Mouse (Mus musculus): ENCODE measurements around the gene Calcb. TPM values are rescaled to one million over a fixed set of nuclear protein-coding genes. Genes with fewer than 3 reads are reported as not detected.

The Calcb gene
- total RNA-seq (2014; rRNA removed) (not detected in 2 replicates), polyA plus RNA-seq (2015; fragmentation: Nextera tagmentation; extraction: Ambion mirVana) (not detected in 2 replicates)

DNA sequence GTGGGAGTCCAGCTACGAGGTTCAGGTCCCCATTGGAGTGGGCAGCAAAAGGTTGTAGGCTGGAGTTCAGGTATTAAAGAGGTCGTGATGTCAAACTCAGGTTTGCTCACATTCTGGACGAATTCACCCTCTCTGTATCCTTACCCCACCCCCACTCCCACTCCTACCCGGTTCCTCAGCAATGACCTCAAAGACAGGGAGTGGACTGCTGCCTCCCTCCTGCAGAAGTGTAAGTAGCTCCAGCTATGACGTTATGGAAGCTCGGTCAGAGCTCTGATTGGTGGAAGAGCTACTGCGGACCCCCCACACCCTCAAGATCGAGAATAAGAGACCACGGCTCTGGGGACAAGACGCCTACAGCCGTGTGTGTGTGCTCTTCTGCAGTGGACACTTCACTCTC, at the start of gene Calcb:
Gene Calcb, plus strand, starts transcription at position 344 of the 400 bp plus-strand sequence.
- ATAC-seq (no peak), DNase-seq (no peak)
- TF ChIP-seq CTCF (IDR thresholded peaks at IDR 0.05; ENCODE audit: low read depth): no peak
- Histone ChIP-seq H3K27ac (ENCODE audit: low read depth, low read length) (no peak within 1 kb of the TSS), H3K27me3 (ENCODE audit: insufficient read depth, low read length) (peaks cover 37% of the 10 kb centered on the region), H3K9me3 (ENCODE audit: low read length) (no peaks in the 10 kb centered on the region), H3K4me2 (ENCODE audit: low read depth) (peak within 1 kb of the TSS; percentile 31), H3K4me3 (ENCODE audit: low read depth, low read length) (peak within 1 kb of the TSS; percentile 22), H3K36me3 (ENCODE audit: insufficient read depth) (no peaks in the 10 kb centered on the region), H3K9ac (no peak within 1 kb of the TSS), H3K4me1 (ENCODE audit: insufficient read depth) (no peaks in the 10 kb centered on the region)
- 7% methylated on average over 11 of the region's 11 CpGs for WGBS

DNA sequence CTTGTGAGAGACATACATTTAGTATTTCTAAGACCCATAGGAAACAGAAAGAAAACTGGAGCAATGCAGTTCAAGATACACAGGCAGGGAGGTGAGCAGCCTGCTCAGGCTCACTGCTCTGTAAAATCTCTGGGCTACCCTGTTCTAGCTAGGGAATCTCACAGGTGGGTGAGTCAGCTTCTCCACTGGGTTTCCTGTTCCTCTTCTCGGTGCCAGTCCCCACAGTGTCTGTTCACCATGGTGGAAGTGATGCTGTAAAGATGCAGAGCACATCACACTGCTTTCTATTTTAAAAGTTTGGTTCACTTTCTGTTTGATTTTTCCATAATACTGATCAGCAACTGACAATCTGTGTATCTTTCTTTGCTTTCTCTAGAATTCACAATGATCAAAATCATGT, 47.0 kb upstream of the Calcb start:
- no peak overlapping the region for H3K4me3 ChIP-seq (ENCODE audit: low read depth, low read length)
- WGBS: 94% methylated on average over 1 of the region's 1 CpGs
- ATAC-seq (no peak), DNase-seq (no peak)
- no peak overlapping the region for H3K4me2 ChIP-seq (ENCODE audit: low read depth)
- H3K4me1 ChIP-seq (ENCODE audit: insufficient read depth): no peaks in the 10 kb centered on the region
- TF ChIP-seq CTCF (IDR thresholded peaks at IDR 0.05; ENCODE audit: low read depth): no peak
- no peaks in the 10 kb centered on the region for H3K9me3 ChIP-seq (ENCODE audit: low read length)
- H3K9ac ChIP-seq: no peak overlapping the region
- no peak overlapping the region for H3K27ac ChIP-seq (ENCODE audit: low read depth, low read length)
- H3K36me3 ChIP-seq (ENCODE audit: insufficient read depth): no peaks in the 10 kb centered on the region
- no peaks in the 10 kb centered on the region for H3K27me3 ChIP-seq (ENCODE audit: insufficient read depth, low read length)

DNA sequence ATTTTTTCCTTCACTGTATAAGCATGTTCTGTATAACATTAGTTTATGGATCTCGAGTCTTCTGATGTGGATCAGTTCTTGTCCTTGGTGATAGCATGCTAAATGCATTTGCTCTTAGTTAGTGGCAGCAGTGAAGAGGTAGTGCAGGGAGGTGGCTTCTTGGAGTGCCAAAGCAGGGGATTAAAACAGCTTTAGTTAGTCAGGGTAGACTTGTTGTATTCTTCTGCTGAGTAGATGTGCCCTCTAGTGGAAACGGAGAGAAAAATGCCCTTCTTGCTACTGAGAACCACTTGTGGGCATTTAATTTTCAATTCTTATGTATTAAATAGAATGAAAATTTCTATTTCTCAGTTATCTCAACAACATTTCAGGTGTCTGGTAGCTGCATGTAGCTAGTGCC, 45.7 kb upstream of the Calcb start:
- ATAC-seq: no peak
- WGBS: 26% methylated on average over 2 of the region's 2 CpGs
- no peaks in the 10 kb centered on the region for H3K9me3 ChIP-seq (ENCODE audit: low read length)
- no peak overlapping the region for H3K4me2 ChIP-seq (ENCODE audit: low read depth)
- TF ChIP-seq CTCF (IDR thresholded peaks at IDR 0.05; ENCODE audit: low read depth): peak; percentile 65
- peak; percentile 17 for DNase-seq
- H3K9ac ChIP-seq: no peak overlapping the region
- H3K27ac ChIP-seq (ENCODE audit: low read depth, low read length): no peak overlapping the region
- H3K27me3 ChIP-seq (ENCODE audit: insufficient read depth, low read length): no peaks in the 10 kb centered on the region
- H3K4me3 ChIP-seq (ENCODE audit: low read depth, low read length): no peak overlapping the region
- no peaks in the 10 kb centered on the region for H3K36me3 ChIP-seq (ENCODE audit: insufficient read depth)
- no peaks in the 10 kb centered on the region for H3K4me1 ChIP-seq (ENCODE audit: insufficient read depth)

DNA sequence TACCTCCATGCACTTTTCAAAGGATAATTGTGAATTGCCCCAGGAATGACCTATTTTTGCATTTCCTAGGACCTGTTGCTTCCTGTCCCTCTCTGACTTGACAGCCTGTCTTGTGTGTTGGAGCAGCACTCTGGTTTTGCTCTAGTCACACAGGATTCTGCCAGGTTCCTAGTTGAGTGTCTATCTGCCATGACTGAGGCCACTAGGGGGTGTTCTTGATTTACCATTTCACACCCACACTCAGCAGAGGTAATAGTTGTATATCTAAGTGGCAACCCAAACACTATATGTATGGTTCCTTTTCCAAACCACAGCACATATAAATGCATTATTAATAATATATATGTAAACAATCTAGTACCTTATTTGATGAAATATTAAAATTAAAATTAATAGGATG, 26.1 kb upstream of the Calcb start:
- no peak overlapping the region for H3K9ac ChIP-seq
- no peaks in the 10 kb centered on the region for H3K36me3 ChIP-seq (ENCODE audit: insufficient read depth)
- peak; percentile 26 for TF ChIP-seq CTCF (IDR thresholded peaks at IDR 0.05; ENCODE audit: low read depth)
- H3K4me1 ChIP-seq (ENCODE audit: insufficient read depth): no peaks in the 10 kb centered on the region
- no peak overlapping the region for H3K4me2 ChIP-seq (ENCODE audit: low read depth)
- ATAC-seq (no peak), DNase-seq (no peak)
- no peaks in the 10 kb centered on the region for H3K9me3 ChIP-seq (ENCODE audit: low read length)
- no peak overlapping the region for H3K4me3 ChIP-seq (ENCODE audit: low read depth, low read length)
- H3K27ac ChIP-seq (ENCODE audit: low read depth, low read length): no peak overlapping the region
- no peaks in the 10 kb centered on the region for H3K27me3 ChIP-seq (ENCODE audit: insufficient read depth, low read length)

DNA sequence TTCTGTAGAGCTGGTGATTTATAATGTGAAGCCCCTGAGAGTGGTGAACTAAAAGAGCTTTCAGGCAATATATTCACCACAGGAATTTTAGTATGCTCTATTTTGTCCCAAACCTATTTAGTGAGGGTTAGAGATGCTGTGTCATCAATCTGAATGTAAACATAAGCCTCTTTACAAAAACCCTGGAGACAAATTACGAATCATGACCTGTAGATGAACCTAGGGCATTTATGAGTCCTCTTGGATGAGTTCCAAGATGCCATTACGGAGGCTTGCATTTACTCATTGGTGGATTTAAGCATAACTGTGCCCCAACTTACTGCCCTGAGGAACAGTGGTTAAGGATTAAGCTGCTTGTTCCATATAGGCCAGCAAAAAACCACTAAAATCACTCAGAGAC, 17.6 kb upstream of the Calcb start:
- H3K9me3 ChIP-seq (ENCODE audit: low read length): no peaks in the 10 kb centered on the region
- TF ChIP-seq CTCF (IDR thresholded peaks at IDR 0.05; ENCODE audit: low read depth): no peak
- no peak for DNase-seq
- H3K27me3 ChIP-seq (ENCODE audit: insufficient read depth, low read length): no peaks in the 10 kb centered on the region
- no peak overlapping the region for H3K4me2 ChIP-seq (ENCODE audit: low read depth)
- H3K36me3 ChIP-seq (ENCODE audit: insufficient read depth): no peaks in the 10 kb centered on the region
- WGBS: 42% methylated on average over 2 of the region's 2 CpGs
- no peak for ATAC-seq
- H3K4me3 ChIP-seq (ENCODE audit: low read depth, low read length): no peak overlapping the region
- no peaks in the 10 kb centered on the region for H3K4me1 ChIP-seq (ENCODE audit: insufficient read depth)
- H3K9ac ChIP-seq: no peak overlapping the region
- H3K27ac ChIP-seq (ENCODE audit: low read depth, low read length): no peak overlapping the region

DNA sequence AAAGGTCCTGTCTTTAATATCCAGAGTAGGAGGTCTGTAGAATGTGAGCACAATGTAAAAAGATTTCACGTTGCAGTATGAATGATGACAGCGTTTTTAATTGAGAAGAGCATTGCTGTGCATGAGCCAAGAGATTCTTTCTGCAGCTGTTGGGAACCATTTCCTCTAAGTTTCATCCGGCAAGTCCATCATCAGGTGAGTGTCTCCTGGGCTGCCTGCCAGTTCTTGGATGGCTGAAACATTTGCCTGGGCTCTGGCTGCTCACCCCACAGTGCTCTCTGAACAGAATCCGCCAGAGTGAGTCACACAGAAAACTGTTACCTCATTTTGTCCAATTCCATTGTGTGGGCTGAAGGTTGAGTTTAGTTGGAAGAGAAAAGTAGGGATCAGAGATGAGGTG, 11.7 kb upstream of the Calcb start:
- H3K4me1 ChIP-seq (ENCODE audit: insufficient read depth): no peaks in the 10 kb centered on the region
- no peak overlapping the region for H3K9ac ChIP-seq
- H3K4me3 ChIP-seq (ENCODE audit: low read depth, low read length): no peak overlapping the region
- H3K9me3 ChIP-seq (ENCODE audit: low read length): no peaks in the 10 kb centered on the region
- 76% methylated on average over 4 of the region's 4 CpGs for WGBS
- H3K4me2 ChIP-seq (ENCODE audit: low read depth): no peak overlapping the region
- no peaks in the 10 kb centered on the region for H3K27me3 ChIP-seq (ENCODE audit: insufficient read depth, low read length)
- no peak for ATAC-seq
- no peak for DNase-seq
- H3K27ac ChIP-seq (ENCODE audit: low read depth, low read length): no peak overlapping the region
- H3K36me3 ChIP-seq (ENCODE audit: insufficient read depth): no peaks in the 10 kb centered on the region
- no peak for TF ChIP-seq CTCF (IDR thresholded peaks at IDR 0.05; ENCODE audit: low read depth)

DNA sequence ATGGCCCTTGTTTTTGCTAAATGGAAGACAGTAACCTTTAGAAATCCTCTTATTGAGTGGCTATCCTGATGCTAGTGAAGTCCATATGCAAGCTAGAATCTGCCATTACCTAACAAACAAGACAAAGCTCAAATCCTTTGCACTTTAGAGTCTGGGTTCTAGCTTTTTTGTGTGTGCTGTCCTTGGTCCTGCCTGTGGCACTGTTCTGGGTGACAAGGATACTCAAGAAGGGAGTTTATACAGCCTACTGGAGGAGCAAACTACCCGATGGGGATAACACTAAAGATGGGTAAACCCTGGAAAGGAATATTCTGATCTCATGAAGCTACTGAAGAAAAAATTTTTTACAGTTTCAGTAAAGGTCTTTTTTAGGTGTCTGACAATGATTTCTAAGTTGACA, 11.0 kb upstream of the Calcb start:
- WGBS: 92% methylated on average over 1 of the region's 1 CpGs
- no peak for DNase-seq
- Histone ChIP-seq H3K9ac (no peak overlapping the region), H3K4me3 (ENCODE audit: low read depth, low read length) (no peak overlapping the region), H3K27me3 (ENCODE audit: insufficient read depth, low read length) (no peaks in the 10 kb centered on the region), H3K4me1 (ENCODE audit: insufficient read depth) (no peaks in the 10 kb centered on the region), H3K9me3 (ENCODE audit: low read length) (no peaks in the 10 kb centered on the region), H3K36me3 (ENCODE audit: insufficient read depth) (no peaks in the 10 kb centered on the region), H3K27ac (ENCODE audit: low read depth, low read length) (no peak overlapping the region), H3K4me2 (ENCODE audit: low read depth) (no peak overlapping the region)
- TF ChIP-seq CTCF (IDR thresholded peaks at IDR 0.05; ENCODE audit: low read depth): no peak
- ATAC-seq: no peak

DNA sequence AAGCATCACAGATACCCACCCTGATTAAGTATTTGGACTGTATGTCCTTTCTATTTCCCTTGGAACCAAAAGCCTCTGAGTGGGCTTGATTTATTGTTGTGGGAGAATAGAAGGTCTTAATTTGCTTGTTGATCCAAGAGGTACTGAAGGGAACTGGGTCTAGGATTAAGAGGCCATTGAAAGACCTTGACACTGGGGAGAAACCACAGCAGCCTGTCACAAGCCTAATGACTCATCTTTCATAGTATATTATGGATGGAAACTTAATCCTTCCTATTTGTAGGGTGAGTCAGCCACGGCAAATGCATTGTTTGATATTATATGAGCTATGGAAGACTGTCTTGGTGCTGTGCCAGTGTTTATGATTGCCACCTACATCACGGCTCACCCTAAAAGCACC, 8.0 kb upstream of the Calcb start:
- no peak for ATAC-seq
- H3K4me1 ChIP-seq (ENCODE audit: insufficient read depth): no peaks in the 10 kb centered on the region
- no peak for DNase-seq
- no peaks in the 10 kb centered on the region for H3K27me3 ChIP-seq (ENCODE audit: insufficient read depth, low read length)
- no peak overlapping the region for H3K4me3 ChIP-seq (ENCODE audit: low read depth, low read length)
- H3K9me3 ChIP-seq (ENCODE audit: low read length): no peaks in the 10 kb centered on the region
- H3K9ac ChIP-seq: no peak overlapping the region
- no peak overlapping the region for H3K27ac ChIP-seq (ENCODE audit: low read depth, low read length)
- no peak overlapping the region for H3K4me2 ChIP-seq (ENCODE audit: low read depth)
- WGBS: 89% methylated on average over 2 of the region's 2 CpGs
- TF ChIP-seq CTCF (IDR thresholded peaks at IDR 0.05; ENCODE audit: low read depth): no peak
- no peaks in the 10 kb centered on the region for H3K36me3 ChIP-seq (ENCODE audit: insufficient read depth)
